Mouse (Mus musculus) cerebellum, postnatal 36 days (tissue): ENCODE measurements around the gene Nup50.

Experiments
- DNase-seq, 2 experiments: peaks; one replicate each; pipeline ENCODE4 v3.0.0; 2021 to 2022; ENCODE audit warnings: mixed read lengths in 2 of 2

Gene Nup50

DNA sequence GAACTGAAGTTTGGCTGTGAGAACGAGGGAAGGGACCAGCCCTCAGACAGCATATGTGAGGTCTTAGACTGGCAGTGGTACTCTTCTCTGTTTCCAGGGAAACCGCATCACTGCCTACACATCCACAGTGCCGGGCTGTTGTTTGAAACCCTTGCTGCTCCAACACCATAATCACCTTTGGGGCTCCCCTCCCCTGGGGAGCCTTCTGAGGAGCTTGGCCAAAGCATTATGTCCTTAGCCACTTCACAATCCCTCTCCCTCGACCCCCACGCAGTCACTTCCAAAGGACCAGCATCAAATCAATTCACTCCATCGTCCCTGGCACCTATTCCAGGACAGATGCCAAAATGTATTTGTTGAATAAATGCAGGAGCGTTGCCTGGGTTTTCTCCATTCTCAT lies 66.6 kb downstream of the Nup50 start:
- no peak for DNase-seq
